Mouse (Mus musculus) intestine, postnatal 0 days (tissue): ENCODE data around the gene Casp7. TPM values are rescaled to one million over a fixed set of nuclear protein-coding genes. Genes with fewer than 3 reads are reported as not detected.

Experiments used
- ATAC-seq: fragments of 200-750 bp; cut with Nextera tagmentation; 2 replicates; pipeline ENCODE4 v1.8.0; 2017; ENCODE audit warnings: mild to moderate bottlenecking, moderate TSS enrichment, moderate library complexity
- H3K27ac ChIP-seq: fragments of 300-500 bp; sonication (generic); 2 replicates; pipeline ENCODE4 v1.5.1; 2014; ENCODE audit warnings: mild to moderate bottlenecking, low read depth, low read length, moderate library complexity
- H3K27me3 ChIP-seq: fragments of 300-500 bp; sonication (generic); replicated peaks from 2 replicates; pipeline ENCODE4 v1.6.1; 2014; ENCODE audit warnings: low read length, mixed read lengths; ENCODE audit not compliant: control insufficient read depth, insufficient read depth
- H3K36me3 ChIP-seq: fragments of 300-500 bp; sonication (generic); 2 replicates; pipeline ENCODE4 v1.6.1; 2014; ENCODE audit warnings: mild to moderate bottlenecking, moderate library complexity; ENCODE audit not compliant: control insufficient read depth, insufficient read depth
- H3K4me1 ChIP-seq: fragments of 300-500 bp; sonication (generic); replicated peaks from 2 replicates; pipeline ENCODE4 v1.6.1; 2014; ENCODE audit warnings: antibody characterized with exemption, low read length, mixed read lengths; ENCODE audit not compliant: control insufficient read depth, insufficient read depth
- H3K4me2 ChIP-seq: fragments of 300-500 bp; sonication (generic); replicated peaks from 2 replicates; pipeline ENCODE4 v1.6.1; 2014; ENCODE audit warnings: low read depth, mild to moderate bottlenecking, moderate library complexity
- H3K4me3 ChIP-seq: fragments of 300-500 bp; sonication (generic); 2 replicates; pipeline ENCODE4 v1.5.1; 2014; ENCODE audit warnings: low read depth, low read length
- H3K9ac ChIP-seq: fragments of 300-500 bp; sonication (generic); 2 replicates; pipeline ENCODE4 v1.6.1; 2014; ENCODE audit warnings: mild to moderate bottlenecking, low read depth, low read length
- H3K9me3 ChIP-seq: fragments of 300-500 bp; sonication (generic); 2 replicates; pipeline ENCODE4 v1.6.1; 2016; ENCODE audit warnings: mixed run types; ENCODE audit not compliant: control insufficient read depth
- CTCF ChIP-seq: sonication (generic); IDR thresholded peaks from 2 replicates; pipeline ENCODE4 v1.5.1; 2016; ENCODE audit warnings: low read depth, mild to moderate bottlenecking, control low read depth, antibody characterized with exemption, moderate library complexity
- WGBS: fragments of 180-500 bp; shearing (Covaris S2); extraction: QIAGEN DNeasy Blood & Tissue Kit; methylation state at CpG from one replicate; pipeline ENCODE4 v1.1.7; 2014; 5-methylcytosine and 5-hydroxymethylcytosine counted together
- polyA plus RNA-seq: library from polyadenylated mRNA; unstranded; fragments of >200 nt; fragmentation: Nextera tagmentation; extraction: Ambion mirVana; gene quantifications from 2 replicates; pipeline ENCODE4 v1.2.1, GENCODE M21; 2015

The Casp7 gene
- polyA plus RNA-seq, 1 experiment from 2014 or later, result 51.6 TPM

- Histone ChIP-seq H3K27ac (no peak overlapping the region), H3K4me1 (no peaks in the 10 kb centered on the region), H3K4me2 (no peak overlapping the region), H3K36me3 (no peaks in the 10 kb centered on the region), H3K27me3 (no peaks in the 10 kb centered on the region), H3K9ac (no peak overlapping the region), H3K9me3 (no peaks in the 10 kb centered on the region), H3K4me3 (no peak overlapping the region)
- WGBS, result 81% methylated on average over 8 of the region's 8 CpGs
- no peak for ATAC-seq
- TF ChIP-seq CTCF, result no peak
These were observed 69.6 kb downstream of the Casp7 start for GRCm38 (mm10) chr19:56466486-56466885.

- no peak for TF ChIP-seq CTCF
- no peaks in the 10 kb centered on the region for H3K9me3 ChIP-seq
- no peak overlapping the region for H3K4me3 ChIP-seq
- H3K9ac ChIP-seq, result no peak overlapping the region
- H3K27me3 ChIP-seq, result no peaks in the 10 kb centered on the region
- WGBS, result 82% methylated on average over 14 of the region's 14 CpGs
- no peaks in the 10 kb centered on the region for H3K4me1 ChIP-seq
- no peaks in the 10 kb centered on the region for H3K36me3 ChIP-seq
- ATAC-seq, result no peak
- H3K4me2 ChIP-seq, result no peak overlapping the region
- H3K27ac ChIP-seq, result no peak overlapping the region
These were observed 73.5 kb downstream of the Casp7 start for GRCm38 (mm10) chr19:56470286-56471020.

GRCm38 (mm10) chr19:56471934-56472333, 75.0 kb downstream of the Casp7 start:
- Histone ChIP-seq H3K9me3 (no peaks in the 10 kb centered on the region), H3K27me3 (no peaks in the 10 kb centered on the region), H3K4me2 (no peak overlapping the region), H3K4me1 (no peaks in the 10 kb centered on the region), H3K9ac (no peak overlapping the region), H3K36me3 (no peaks in the 10 kb centered on the region), H3K4me3 (no peak overlapping the region), H3K27ac (no peak overlapping the region)
- WGBS, result 76% methylated on average over 10 of the region's 10 CpGs
- TF ChIP-seq CTCF, result no peak
- ATAC-seq, result no peak

- Histone ChIP-seq H3K9me3 (no peaks in the 10 kb centered on the region), H3K9ac (no peak overlapping the region), H3K36me3 (no peaks in the 10 kb centered on the region), H3K27ac (no peak overlapping the region), H3K27me3 (no peaks in the 10 kb centered on the region), H3K4me2 (peak overlapping the region; percentile 59), H3K4me3 (no peak overlapping the region), H3K4me1 (no peaks in the 10 kb centered on the region)
- WGBS, result 46% methylated on average over 19 of the region's 19 CpGs
- TF ChIP-seq CTCF, result no peak
- ATAC-seq, result peak; percentile 36; the same call in 1 of the 2 replicates
These were observed 78.1 kb downstream of the Casp7 start for GRCm38 (mm10) chr19:56474869-56475550.

- Histone ChIP-seq H3K4me3 (no peak overlapping the region), H3K4me1 (no peaks in the 10 kb centered on the region), H3K4me2 (no peak overlapping the region), H3K36me3 (no peaks in the 10 kb centered on the region), H3K27ac (no peak overlapping the region), H3K27me3 (no peaks in the 10 kb centered on the region), H3K9me3 (no peaks in the 10 kb centered on the region), H3K9ac (no peak overlapping the region)
- 63% methylated on average over 2 of the region's 2 CpGs for WGBS
- ATAC-seq, result no peak
- TF ChIP-seq CTCF, result no peak
These were observed 79.6 kb downstream of the Casp7 start for GRCm38 (mm10) chr19:56476546-56476945.

- 65% methylated on average over 5 of the region's 5 CpGs for WGBS
- Histone ChIP-seq H3K4me3 (no peak overlapping the region), H3K4me2 (no peak overlapping the region), H3K27me3 (no peaks in the 10 kb centered on the region), H3K9ac (no peak overlapping the region), H3K9me3 (no peaks in the 10 kb centered on the region), H3K36me3 (no peaks in the 10 kb centered on the region), H3K27ac (no peak overlapping the region), H3K4me1 (no peaks in the 10 kb centered on the region)
- TF ChIP-seq CTCF, result no peak
- ATAC-seq, result no peak
These were observed 80.3 kb downstream of the Casp7 start for GRCm38 (mm10) chr19:56477253-56477652.
